Mouse (Mus musculus): ENCODE results near the gene Csdc2. TPM values are rescaled to one million over a fixed set of nuclear protein-coding genes. Genes with fewer than 3 reads are reported as not detected.

The Csdc2 gene
- polyA plus RNA-seq, 1 experiment from 2014 or later = 20.9 TPM

- Histone ChIP-seq H3K27ac (replicated peaks; ENCODE audit: low read depth, low read length) (no peak overlapping the region), H3K27me3 (replicated peaks; ENCODE audit: control insufficient read depth, insufficient read depth, low read length) (no peaks in the 10 kb centered on the region), H3K9me3 (ENCODE audit: control insufficient read depth, low read length) (no peaks in the 10 kb centered on the region), H3K4me2 (ENCODE audit: low read depth, low read length) (no peak overlapping the region), H3K4me3 (ENCODE audit: low read depth, low read length) (no peak overlapping the region), H3K4me1 (ENCODE audit: control insufficient read depth, insufficient read depth, low read length) (peaks cover 15% of the 10 kb centered on the region), H3K36me3 (ENCODE audit: control insufficient read depth, insufficient read depth, low read length) (no peaks in the 10 kb centered on the region), H3K9ac (ENCODE audit: low read depth, low read length) (no peak overlapping the region)
- ATAC-seq (ENCODE audit: low read depth) (no peak), DNase-seq (ENCODE audit: low spot score) (no peak)
- WGBS = 96% methylated on average over 2 of the region's 2 CpGs
Measured at GRCm38 (mm10) chr15:81941010-81941409, 4.5 kb downstream of the Csdc2 start.

- no peak overlapping the region for H3K9ac ChIP-seq (ENCODE audit: low read depth, low read length)
- WGBS = 17% methylated on average over 9 of the region's 9 CpGs
- no peak overlapping the region for H3K4me2 ChIP-seq (ENCODE audit: low read depth, low read length)
- no peaks in the 10 kb centered on the region for H3K4me1 ChIP-seq (ENCODE audit: control insufficient read depth, insufficient read depth, low read length)
- no peaks in the 10 kb centered on the region for H3K27me3 ChIP-seq (replicated peaks; ENCODE audit: control insufficient read depth, insufficient read depth, low read length)
- no peaks in the 10 kb centered on the region; the same call in 1 of the 2 replicates for H3K36me3 ChIP-seq (ENCODE audit: control insufficient read depth, insufficient read depth, low read length)
- H3K4me3 ChIP-seq (ENCODE audit: low read depth, low read length) = no peak overlapping the region
- no peak overlapping the region for H3K27ac ChIP-seq (replicated peaks; ENCODE audit: low read depth, low read length)
- ATAC-seq (ENCODE audit: low read depth) (peak; percentile 34; the same call in 1 of the 2 replicates), DNase-seq (ENCODE audit: low spot score) (no peak)
- H3K9me3 ChIP-seq (ENCODE audit: control insufficient read depth, low read length) = no peaks in the 10 kb centered on the region
Measured at GRCm38 (mm10) chr15:81943176-81943749, 6.7 kb downstream of the Csdc2 start.

DNA sequence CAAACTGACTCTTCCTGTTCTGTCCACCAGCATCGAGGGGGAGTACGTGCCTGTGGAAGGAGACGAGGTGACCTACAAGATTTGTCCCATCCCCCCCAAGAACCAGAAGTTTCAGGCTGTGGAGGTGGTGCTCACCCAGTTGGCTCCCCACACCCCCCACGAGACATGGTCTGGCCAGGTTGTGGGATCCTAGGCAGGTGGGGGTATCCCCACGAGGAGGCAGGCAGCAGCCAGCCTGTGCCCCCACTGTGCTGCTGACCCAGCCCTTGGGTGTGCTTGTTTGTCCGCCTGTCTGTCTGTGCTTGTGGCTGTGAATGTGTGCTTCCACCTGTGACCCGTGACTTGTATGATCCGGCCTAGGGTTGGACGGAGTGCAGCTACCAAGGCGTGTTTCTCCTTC, 12.5 kb downstream of the Csdc2 start:
- ATAC-seq (ENCODE audit: low read depth) (no peak), DNase-seq (ENCODE audit: low spot score) (no peak)
- no peaks in the 10 kb centered on the region for H3K4me1 ChIP-seq (ENCODE audit: control insufficient read depth, insufficient read depth, low read length)
- H3K27ac ChIP-seq (replicated peaks; ENCODE audit: low read depth, low read length) = no peak overlapping the region
- 90% methylated on average over 8 of the region's 10 CpGs for WGBS
- H3K4me2 ChIP-seq (ENCODE audit: low read depth, low read length) = no peak overlapping the region
- H3K36me3 ChIP-seq (ENCODE audit: control insufficient read depth, insufficient read depth, low read length) = peaks cover 12% of the 10 kb centered on the region
- no peak overlapping the region for H3K4me3 ChIP-seq (ENCODE audit: low read depth, low read length)
- H3K9me3 ChIP-seq (ENCODE audit: control insufficient read depth, low read length) = no peaks in the 10 kb centered on the region
- H3K27me3 ChIP-seq (replicated peaks; ENCODE audit: control insufficient read depth, insufficient read depth, low read length) = no peaks in the 10 kb centered on the region
- H3K9ac ChIP-seq (ENCODE audit: low read depth, low read length) = no peak overlapping the region

GRCm38 (mm10) chr15:81949476-81950131, 13.0 kb downstream of the Csdc2 start:
- no peak overlapping the region for H3K4me2 ChIP-seq (ENCODE audit: low read depth, low read length)
- H3K4me1 ChIP-seq (ENCODE audit: control insufficient read depth, insufficient read depth, low read length) = no peaks in the 10 kb centered on the region
- H3K9me3 ChIP-seq (ENCODE audit: control insufficient read depth, low read length) = no peaks in the 10 kb centered on the region
- no peak for ATAC-seq (ENCODE audit: low read depth)
- no peak overlapping the region for H3K4me3 ChIP-seq (ENCODE audit: low read depth, low read length)
- peaks cover 18% of the 10 kb centered on the region for H3K36me3 ChIP-seq (ENCODE audit: control insufficient read depth, insufficient read depth, low read length)
- H3K9ac ChIP-seq (ENCODE audit: low read depth, low read length) = no peak overlapping the region
- 60% methylated on average over 11 of the region's 11 CpGs for WGBS
- H3K27me3 ChIP-seq (replicated peaks; ENCODE audit: control insufficient read depth, insufficient read depth, low read length) = no peaks in the 10 kb centered on the region
- no peak overlapping the region for H3K27ac ChIP-seq (replicated peaks; ENCODE audit: low read depth, low read length)
- no peak for DNase-seq (ENCODE audit: low spot score)

DNA sequence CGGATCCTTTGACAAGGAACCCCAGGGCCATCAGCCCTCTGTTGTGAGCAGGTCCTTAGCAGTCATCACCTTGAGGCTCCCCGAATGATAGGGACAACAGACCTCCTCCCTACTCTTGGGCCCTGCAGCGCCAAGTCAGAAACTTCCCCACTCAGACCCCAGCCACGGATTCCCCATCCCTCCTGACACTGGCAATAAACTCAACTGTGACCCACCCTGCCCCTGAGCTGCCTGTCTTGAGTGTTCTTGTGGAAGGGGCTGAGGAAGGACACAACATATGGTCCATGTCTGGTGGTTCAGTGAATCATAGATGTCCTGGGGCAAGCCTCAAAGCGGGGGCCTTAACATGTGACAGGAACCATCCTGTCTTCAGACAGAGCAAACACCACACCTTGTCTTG, 14.2 kb downstream of the Csdc2 start:
- Histone ChIP-seq H3K36me3 (ENCODE audit: control insufficient read depth, insufficient read depth, low read length) (peaks cover 29% of the 10 kb centered on the region), H3K4me3 (ENCODE audit: low read depth, low read length) (no peak overlapping the region), H3K4me1 (ENCODE audit: control insufficient read depth, insufficient read depth, low read length) (no peaks in the 10 kb centered on the region), H3K9ac (ENCODE audit: low read depth, low read length) (no peak overlapping the region), H3K27ac (replicated peaks; ENCODE audit: low read depth, low read length) (no peak overlapping the region), H3K9me3 (ENCODE audit: control insufficient read depth, low read length) (no peaks in the 10 kb centered on the region), H3K4me2 (ENCODE audit: low read depth, low read length) (no peak overlapping the region), H3K27me3 (replicated peaks; ENCODE audit: control insufficient read depth, insufficient read depth, low read length) (no peaks in the 10 kb centered on the region)
- ATAC-seq (ENCODE audit: low read depth) (no peak), DNase-seq (ENCODE audit: low spot score) (no peak)
- WGBS = 84% methylated on average over 5 of the region's 5 CpGs

DNA sequence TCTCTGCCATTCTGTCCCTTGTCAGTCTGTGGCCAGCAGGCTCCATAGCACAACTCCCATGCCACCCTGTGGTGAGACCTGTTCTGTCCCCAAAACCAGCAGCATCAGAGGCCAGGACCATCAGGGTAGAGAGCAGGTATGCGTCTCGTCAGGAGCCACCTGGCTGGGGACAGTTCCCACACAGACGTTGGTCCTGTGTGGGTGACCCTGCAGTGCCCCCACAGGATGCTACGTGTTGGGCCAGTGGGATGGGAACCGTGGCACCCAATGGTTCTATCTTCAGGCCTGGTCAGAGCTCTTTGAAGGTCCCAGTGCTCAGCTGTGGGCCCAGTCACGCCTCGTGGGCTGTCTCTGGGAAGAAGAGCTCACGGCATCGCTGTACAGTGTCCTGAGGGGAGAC, 14.6 kb downstream of the Csdc2 start:
- H3K36me3 ChIP-seq (ENCODE audit: control insufficient read depth, insufficient read depth, low read length) = peaks cover 33% of the 10 kb centered on the region
- no peak for DNase-seq (ENCODE audit: low spot score)
- H3K9ac ChIP-seq (ENCODE audit: low read depth, low read length) = no peak overlapping the region
- H3K9me3 ChIP-seq (ENCODE audit: control insufficient read depth, low read length) = no peaks in the 10 kb centered on the region
- H3K4me1 ChIP-seq (ENCODE audit: control insufficient read depth, insufficient read depth, low read length) = no peaks in the 10 kb centered on the region
- 81% methylated on average over 9 of the region's 9 CpGs for WGBS
- no peak overlapping the region for H3K4me2 ChIP-seq (ENCODE audit: low read depth, low read length)
- no peak overlapping the region for H3K27ac ChIP-seq (replicated peaks; ENCODE audit: low read depth, low read length)
- H3K27me3 ChIP-seq (replicated peaks; ENCODE audit: control insufficient read depth, insufficient read depth, low read length) = no peaks in the 10 kb centered on the region
- no peak for ATAC-seq (ENCODE audit: low read depth)
- no peak overlapping the region for H3K4me3 ChIP-seq (ENCODE audit: low read depth, low read length)

- no peak for DNase-seq (ENCODE audit: low spot score)
- 79% methylated on average over 4 of the region's 4 CpGs for WGBS
- H3K9ac ChIP-seq (ENCODE audit: low read depth, low read length) = no peak overlapping the region
- peaks cover 34% of the 10 kb centered on the region for H3K36me3 ChIP-seq (ENCODE audit: control insufficient read depth, insufficient read depth, low read length)
- ATAC-seq (ENCODE audit: low read depth) = no peak
- H3K9me3 ChIP-seq (ENCODE audit: control insufficient read depth, low read length) = no peaks in the 10 kb centered on the region
- H3K4me3 ChIP-seq (ENCODE audit: low read depth, low read length) = no peak overlapping the region
- H3K4me1 ChIP-seq (ENCODE audit: control insufficient read depth, insufficient read depth, low read length) = no peaks in the 10 kb centered on the region
- H3K27ac ChIP-seq (replicated peaks; ENCODE audit: low read depth, low read length) = no peak overlapping the region
- no peak overlapping the region for H3K4me2 ChIP-seq (ENCODE audit: low read depth, low read length)
- H3K27me3 ChIP-seq (replicated peaks; ENCODE audit: control insufficient read depth, insufficient read depth, low read length) = no peaks in the 10 kb centered on the region
Measured at GRCm38 (mm10) chr15:81952310-81952709, 15.8 kb downstream of the Csdc2 start.

DNA sequence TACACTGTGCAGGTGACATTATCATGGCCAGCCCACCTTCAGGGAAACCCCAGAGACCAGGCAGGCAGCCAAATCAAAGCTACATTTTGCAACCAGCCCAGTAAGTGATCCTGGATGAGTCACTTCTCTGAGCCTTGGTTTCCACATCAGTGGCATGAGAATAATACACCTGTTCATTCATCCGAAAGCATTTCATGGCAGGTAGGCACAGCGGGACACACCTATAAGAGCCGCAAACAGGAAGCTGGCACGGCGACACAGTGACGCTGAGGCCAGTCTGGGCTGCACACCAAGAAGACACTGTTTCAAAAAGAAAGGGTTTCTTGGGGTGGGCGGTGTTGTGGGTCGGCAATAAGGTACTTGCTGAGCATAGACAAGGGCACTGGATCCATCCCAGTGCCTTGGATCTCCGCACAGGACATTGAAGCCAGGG, 17.6 kb downstream of the Csdc2 start:
- WGBS = 89% methylated on average over 9 of the region's 9 CpGs
- DNase-seq (ENCODE audit: low spot score) = peak; percentile 22

DNA sequence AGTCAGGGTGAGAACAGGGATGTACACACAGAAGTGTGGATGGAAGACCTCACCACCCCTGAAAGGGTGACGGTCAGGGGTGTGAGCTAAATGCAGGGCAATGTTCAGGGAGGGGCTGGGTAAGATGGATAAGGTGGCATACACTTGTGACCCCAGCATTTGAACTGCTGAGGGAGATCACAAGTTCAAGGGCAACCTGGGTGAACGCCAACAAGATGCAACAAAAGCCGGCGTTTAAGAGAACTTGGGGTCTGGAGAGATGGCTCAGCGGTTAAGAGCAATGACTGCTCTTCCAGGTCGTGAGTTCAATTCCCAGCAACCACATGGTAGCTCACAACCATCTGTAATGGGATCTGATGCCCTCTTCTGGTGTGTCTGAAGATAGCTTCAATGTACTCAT, 18.2 kb downstream of the Csdc2 start:
- Histone ChIP-seq H3K4me2 (ENCODE audit: low read depth, low read length) (no peak overlapping the region), H3K4me3 (ENCODE audit: low read depth, low read length) (no peak overlapping the region), H3K9me3 (ENCODE audit: control insufficient read depth, low read length) (no peaks in the 10 kb centered on the region), H3K36me3 (ENCODE audit: control insufficient read depth, insufficient read depth, low read length) (peaks cover 34% of the 10 kb centered on the region), H3K27me3 (replicated peaks; ENCODE audit: control insufficient read depth, insufficient read depth, low read length) (no peaks in the 10 kb centered on the region), H3K4me1 (ENCODE audit: control insufficient read depth, insufficient read depth, low read length) (no peaks in the 10 kb centered on the region), H3K27ac (replicated peaks; ENCODE audit: low read depth, low read length) (no peak overlapping the region), H3K9ac (ENCODE audit: low read depth, low read length) (no peak overlapping the region)
- no peak for DNase-seq (ENCODE audit: low spot score)
- WGBS = 88% methylated on average over 6 of the region's 6 CpGs
- ATAC-seq (ENCODE audit: low read depth) = no peak

More for the DNA sequence above, 17.6 kb downstream of the Csdc2 start:
- no peak overlapping the region for H3K9ac ChIP-seq (ENCODE audit: low read depth, low read length)
- no peak; the same call in 1 of the 2 replicates for ATAC-seq (ENCODE audit: low read depth)
- H3K4me2 ChIP-seq (ENCODE audit: low read depth, low read length) = no peak overlapping the region
- H3K36me3 ChIP-seq (ENCODE audit: control insufficient read depth, insufficient read depth, low read length) = peaks cover 34% of the 10 kb centered on the region
- H3K4me3 ChIP-seq (ENCODE audit: low read depth, low read length) = no peak overlapping the region
- H3K4me1 ChIP-seq (ENCODE audit: control insufficient read depth, insufficient read depth, low read length) = no peaks in the 10 kb centered on the region
- no peaks in the 10 kb centered on the region for H3K9me3 ChIP-seq (ENCODE audit: control insufficient read depth, low read length)
- H3K27me3 ChIP-seq (replicated peaks; ENCODE audit: control insufficient read depth, insufficient read depth, low read length) = no peaks in the 10 kb centered on the region
- no peak overlapping the region for H3K27ac ChIP-seq (replicated peaks; ENCODE audit: low read depth, low read length)
